Mouse (Mus musculus) hindbrain, embryonic 15.5 days (tissue): Measurements from ENCODE around the gene Smgc. TPM values are rescaled to one million over a fixed set of nuclear protein-coding genes. Genes with fewer than 3 reads are reported as not detected.
"Not testable (repeated sequence)": the region's sequence is repeated elsewhere in the genome, so short reads cannot be mapped to it uniquely, and the experiment has no call there.

ENCODE experiments used
- ATAC-seq: fragments of 200-750 bp; cut with Nextera tagmentation; 2 replicates; pipeline ENCODE4 v1.8.0; 2017; ENCODE audit warnings: low read depth, moderate number of reproducible peaks, moderate TSS enrichment; ENCODE audit not compliant: low FRiP score
- H3K27ac ChIP-seq: fragments of 300-500 bp; sonication (generic); replicated peaks from 2 replicates; pipeline ENCODE4 v1.5.1; 2015; ENCODE audit warnings: mild to moderate bottlenecking, inconsistent platforms
- H3K27me3 ChIP-seq: fragments of 300-500 bp; sonication (generic); 2 replicates; pipeline ENCODE4 v1.6.1; 2015; ENCODE audit warnings: control low read depth, inconsistent platforms
- H3K36me3 ChIP-seq: fragments of 300-500 bp; sonication (generic); 2 replicates; pipeline ENCODE4 v1.6.1; 2015; ENCODE audit warnings: control low read depth, inconsistent platforms
- H3K4me1 ChIP-seq: fragments of 300-500 bp; sonication (generic); replicated peaks from 2 replicates; pipeline ENCODE4 v1.6.1; 2015; ENCODE audit warnings: control low read depth, inconsistent platforms
- H3K4me2 ChIP-seq: fragments of 300-500 bp; sonication (generic); 2 replicates; pipeline ENCODE4 v1.6.1; 2015; ENCODE audit warnings: moderate library complexity, mild to moderate bottlenecking, inconsistent platforms
- H3K4me3 ChIP-seq: fragments of 300-500 bp; sonication (generic); 2 replicates; pipeline ENCODE4 v1.5.1; 2015; ENCODE audit warnings: mild to moderate bottlenecking, inconsistent platforms
- H3K9ac ChIP-seq: fragments of 300-500 bp; sonication (generic); 2 replicates; pipeline ENCODE4 v1.6.1; 2015; ENCODE audit warnings: inconsistent platforms
- H3K9me3 ChIP-seq: fragments of 300-500 bp; sonication (generic); 2 replicates; pipeline ENCODE4 v1.6.1; 2016; ENCODE audit warnings: control low read depth, inconsistent platforms
- WGBS: fragments of 180-500 bp; shearing (Covaris S2); methylation state at CpG from one replicate; pipeline ENCODE4 v1.1.7; 2015; 5-methylcytosine and 5-hydroxymethylcytosine counted together
- polyA plus RNA-seq: library from polyadenylated mRNA; unstranded; fragments of >200 nt; fragmentation: Nextera tagmentation; extraction: Ambion mirVana; gene quantifications from 2 replicates; pipeline ENCODE4 v1.2.1, GENCODE M21; 2015

Gene Smgc
- not detected in 2 replicates for polyA plus RNA-seq

DNA sequence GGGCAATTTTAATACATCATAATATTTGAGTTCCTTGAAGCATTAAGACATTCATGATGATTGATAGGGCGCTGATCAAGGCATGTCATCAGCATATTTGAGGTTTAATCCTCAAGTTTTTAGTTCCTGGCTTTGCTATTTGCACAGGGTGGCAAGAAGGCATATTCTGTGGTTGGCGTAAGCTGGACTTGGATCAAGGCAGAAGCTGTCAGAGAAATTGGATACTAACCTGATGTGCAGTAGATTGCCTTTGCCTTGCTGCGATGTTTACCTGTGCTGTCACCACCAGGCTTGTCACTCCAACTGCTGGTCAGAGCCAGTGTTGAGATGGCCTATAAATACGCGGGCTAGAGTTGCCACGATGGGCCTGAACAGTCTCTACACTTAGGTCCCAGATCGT, at the start of gene Smgc:
Gene Smgc, plus strand, starts transcription at position 301 of the 400 bp plus-strand sequence.
- Histone ChIP-seq H3K9ac (no peak within 1 kb of the TSS), H3K36me3 (no peaks in the 10 kb centered on the region), H3K4me1 (no peaks in the 10 kb centered on the region), H3K9me3 (no peaks in the 10 kb centered on the region), H3K27ac (no peak within 1 kb of the TSS), H3K4me3 (no peak within 1 kb of the TSS), H3K4me2 (no peak within 1 kb of the TSS), H3K27me3 (no peaks in the 10 kb centered on the region)
- WGBS, result 93% methylated on average over 7 of the region's 7 CpGs
- no peak for ATAC-seq

DNA sequence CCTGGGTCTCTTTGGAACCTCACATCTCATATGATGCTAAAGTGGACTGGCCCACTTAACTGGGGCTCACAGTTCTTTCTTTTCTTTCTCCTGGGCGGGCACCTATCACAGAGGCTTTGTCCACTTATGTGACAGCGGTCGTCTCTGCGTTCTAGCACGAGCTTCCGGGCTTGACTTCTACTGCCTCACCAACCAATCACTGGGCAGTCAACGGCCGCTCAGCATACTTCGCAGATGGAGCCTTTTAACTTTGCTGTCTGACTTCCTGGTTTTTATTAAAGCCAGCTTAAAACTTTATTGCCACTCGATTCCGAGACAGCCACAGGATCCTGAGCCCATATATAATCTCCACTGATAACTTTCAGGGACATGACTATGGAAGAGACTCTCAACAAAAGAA, 49.7 kb upstream of the Smgc start:
- ATAC-seq, result no peak
- H3K9me3 ChIP-seq, result no peaks in the 10 kb centered on the region
- H3K36me3 ChIP-seq, result no peaks in the 10 kb centered on the region
- H3K27ac ChIP-seq, result no peak overlapping the region
- no peaks in the 10 kb centered on the region for H3K4me1 ChIP-seq
- no peaks in the 10 kb centered on the region for H3K27me3 ChIP-seq
- 94% methylated on average over 11 of the region's 11 CpGs for WGBS
- no peak overlapping the region for H3K4me2 ChIP-seq
- no peak overlapping the region for H3K9ac ChIP-seq
- H3K4me3 ChIP-seq, result no peak overlapping the region

DNA sequence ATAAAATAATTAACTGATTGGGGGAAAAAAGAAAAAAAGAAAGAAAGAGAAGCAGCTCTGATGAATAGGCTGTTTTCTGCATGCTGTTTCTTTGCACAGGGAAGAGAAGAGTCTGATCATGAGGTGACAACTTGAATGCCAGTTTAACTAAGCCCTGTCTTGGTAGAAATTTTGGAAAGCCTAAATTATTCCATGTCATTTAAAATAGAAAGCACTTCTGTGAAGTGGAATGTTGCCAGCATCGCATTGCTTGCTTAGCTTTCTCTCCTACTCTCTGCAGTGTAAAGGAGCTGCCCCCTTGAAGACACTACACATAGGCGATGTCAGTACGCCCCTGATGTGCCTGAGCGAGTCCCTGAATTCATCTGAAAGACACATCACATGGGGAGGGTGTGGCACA, 31.6 kb upstream of the Smgc start:
- Histone ChIP-seq H3K4me1 (no peaks in the 10 kb centered on the region), H3K27me3 (no peaks in the 10 kb centered on the region), H3K4me3 (no peak overlapping the region), H3K9ac (no peak overlapping the region), H3K9me3 (no peaks in the 10 kb centered on the region), H3K4me2 (no peak overlapping the region), H3K36me3 (no peaks in the 10 kb centered on the region), H3K27ac (no peak overlapping the region)
- WGBS, result 86% methylated on average over 4 of the region's 4 CpGs
- no peak for ATAC-seq

DNA sequence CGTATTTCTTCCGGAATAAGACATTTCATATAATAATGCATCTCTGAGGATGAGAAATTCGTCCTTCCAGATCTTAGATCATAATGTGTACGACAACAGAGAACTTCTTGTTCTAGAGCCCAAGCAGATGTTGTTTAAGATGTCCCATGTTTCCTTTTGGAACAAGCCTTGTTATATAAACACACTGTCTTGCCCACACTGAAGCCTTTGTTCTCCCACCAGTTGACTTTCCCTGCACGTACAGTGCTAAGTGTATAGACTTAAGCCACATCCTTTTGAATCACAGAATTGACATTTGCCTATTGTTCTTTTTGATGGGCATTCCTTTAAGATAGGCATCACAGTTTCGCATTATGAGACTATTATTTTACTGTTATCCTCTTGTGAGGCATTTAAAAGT, 2.7 kb upstream of the Smgc start:
- no peaks in the 10 kb centered on the region for H3K9me3 ChIP-seq
- H3K4me3 ChIP-seq, result no peak overlapping the region
- H3K36me3 ChIP-seq, result no peaks in the 10 kb centered on the region
- H3K9ac ChIP-seq, result no peak overlapping the region
- no peak overlapping the region for H3K27ac ChIP-seq
- no peak for ATAC-seq
- 79% methylated on average over 6 of the region's 6 CpGs for WGBS
- H3K27me3 ChIP-seq, result no peaks in the 10 kb centered on the region
- no peaks in the 10 kb centered on the region for H3K4me1 ChIP-seq
- no peak overlapping the region for H3K4me2 ChIP-seq

DNA sequence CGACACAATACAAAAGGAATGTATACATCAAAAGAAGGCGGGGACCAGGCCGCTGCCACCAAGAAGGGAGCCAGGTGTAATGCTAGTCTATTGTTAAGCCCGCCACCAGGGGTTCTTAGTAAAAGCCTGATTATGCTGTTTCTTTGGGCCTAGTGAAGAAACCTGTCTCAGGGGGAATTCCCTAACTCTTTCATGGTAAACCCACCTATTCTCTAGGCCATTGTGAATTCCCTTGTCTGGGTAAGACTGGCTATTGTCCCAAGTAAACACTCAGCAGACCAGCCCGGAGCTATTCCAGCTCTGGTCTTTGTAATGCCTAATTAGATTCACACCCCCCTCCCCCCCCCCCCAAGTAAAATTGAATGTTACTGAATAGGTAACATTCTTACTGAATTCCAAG, 26.1 kb downstream of the Smgc start:
- H3K9me3 ChIP-seq, ATAC-seq, H3K36me3 ChIP-seq, H3K9ac ChIP-seq, H3K27ac ChIP-seq, H3K4me3 ChIP-seq, H3K4me2 ChIP-seq, H3K27me3 ChIP-seq, H3K4me1 ChIP-seq: not testable (repeated sequence)
- WGBS, result 20% methylated on average over 5 of the region's 5 CpGs

- no peak overlapping the region for H3K4me2 ChIP-seq
- no peaks in the 10 kb centered on the region for H3K9me3 ChIP-seq
- no peak overlapping the region for H3K9ac ChIP-seq
- no peak overlapping the region for H3K27ac ChIP-seq
- no peak overlapping the region for H3K4me3 ChIP-seq
- no peaks in the 10 kb centered on the region for H3K36me3 ChIP-seq
- no peaks in the 10 kb centered on the region for H3K4me1 ChIP-seq
- 71% methylated on average over 6 of the region's 6 CpGs for WGBS
- H3K27me3 ChIP-seq, result no peaks in the 10 kb centered on the region
- ATAC-seq, result no peak
Observed at GRCm38 (mm10) chr15:91900245-91900644, 62.2 kb downstream of the Smgc start.

GRCm38 (mm10) chr15:91907046-91907445, 69.0 kb downstream of the Smgc start:
- not testable (repeated sequence) for H3K4me1 ChIP-seq, ATAC-seq, H3K27ac ChIP-seq, H3K27me3 ChIP-seq, H3K9ac ChIP-seq, H3K9me3 ChIP-seq, H3K4me2 ChIP-seq, H3K4me3 ChIP-seq, H3K36me3 ChIP-seq
- 100% methylated on average over 3 of the region's 11 CpGs for WGBS

Other genes with a start within 250 kb of the Smgc start
- gene Lrrk2, start 165.1 kb upstream of the Smgc start, polyA plus RNA-seq, result 2.0 and 2.4 TPM in 2 replicates
- gene Cntn1, start 212.9 kb downstream of the Smgc start, polyA plus RNA-seq, result 68.5 and 76.7 TPM in 2 replicates